Mouse (Mus musculus) MEL (cell line): ENCODE measurements at regions not wholly inside any gene's neighbourhood (a gene's known extent, or its start where the extent isn't known, plus 50 kb on each side); places are given as distances from the start of the nearest gene placed in this dataset.

Experiments
- DNase-seq: peaks from one replicate; pipeline ENCODE4 v3.0.0; 2011; ENCODE audit warnings: low read depth, low spot score
- H3K27ac ChIP-seq: 2 replicates; pipeline ENCODE4 v1.5.1; 2012; ENCODE audit warnings: low read depth, mild to moderate bottlenecking, control low read depth, low read length, moderate library complexity; ENCODE audit not compliant: control insufficient read depth
- H3K27me3 ChIP-seq, 2 experiments: fragments of 150-350 bp in 1 of 2; sonication (generic) in 1 of 2; 2 replicates each; pipeline ENCODE4 v1.6.1; 2012; ENCODE audit warnings: low read length in 2 of 2, mild to moderate bottlenecking in 2 of 2, improper control_type of control experiment in 1 of 2, moderate library complexity in 1 of 2; ENCODE audit not compliant: insufficient read depth in 2 of 2, control insufficient read depth in 1 of 2
- H3K36me3 ChIP-seq, 2 experiments: 2 replicates each; pipeline ENCODE4 v1.6.1; 2012 to 2014; ENCODE audit warnings: low read length in 2 of 2, improper control_type of control experiment in 1 of 2, inconsistent platforms in 1 of 2, mild to moderate bottlenecking in 1 of 2; ENCODE audit not compliant: insufficient read depth in 2 of 2, control insufficient read depth in 1 of 2
- H3K4me1 ChIP-seq, 2 experiments: fragments of 150-350 bp in 1 of 2; sonication (generic) in 1 of 2; 2 replicates each; pipeline ENCODE4 v1.6.1; 2012; ENCODE audit warnings: low read length in 2 of 2, improper control_type of control experiment in 1 of 2, mild to moderate bottlenecking in 1 of 2; ENCODE audit not compliant: insufficient read depth in 2 of 2, control insufficient read depth in 1 of 2
- H3K4me3 ChIP-seq, 2 experiments: fragments of 150-350 bp in 1 of 2; sonication (generic) in 1 of 2; 2 replicates each; pipeline ENCODE4 v1.5.1; 2012; ENCODE audit warnings: low read depth in 2 of 2, low read length in 2 of 2, mild to moderate bottlenecking in 2 of 2, moderate library complexity in 2 of 2, control low read depth in 1 of 2, improper control_type of control experiment in 1 of 2; ENCODE audit not compliant: control insufficient read depth in 1 of 2, insufficient read depth in 1 of 2
- H3K79me2 ChIP-seq: 2 replicates; pipeline ENCODE4 v1.6.1; 2012; ENCODE audit warnings: mild to moderate bottlenecking, low read length, moderate library complexity; ENCODE audit not compliant: control insufficient read depth, poor library complexity, insufficient read depth
- H3K9ac ChIP-seq: 2 replicates; pipeline ENCODE4 v1.6.1; 2012; ENCODE audit warnings: low read depth, mild to moderate bottlenecking, control low read depth, low read length, moderate library complexity; ENCODE audit not compliant: control insufficient read depth, poor library complexity, severe bottlenecking
- H3K9me3 ChIP-seq: fragments of 150-350 bp; sonication (generic); replicated peaks from 2 replicates; pipeline ENCODE4 v1.6.1; 2012; ENCODE audit warnings: mild to moderate bottlenecking, low read length, improper control_type of control experiment, moderate library complexity; ENCODE audit not compliant: insufficient read depth
- BHLHE40 ChIP-seq: IDR thresholded peaks from 2 replicates; pipeline ENCODE4 v1.6.1; 2012; ENCODE audit warnings: low read depth, mild to moderate bottlenecking, inconsistent platforms, low read length, improper control_type of control experiment, borderline replicate concordance
- CHD1 ChIP-seq: IDR thresholded peaks from 2 replicates; pipeline ENCODE4 v1.6.1; 2012; ENCODE audit warnings: low read depth, mild to moderate bottlenecking, inconsistent platforms, low read length, improper control_type of control experiment
- CHD2 ChIP-seq: IDR thresholded peaks from 2 replicates; pipeline ENCODE4 v1.6.1; 2011; ENCODE audit warnings: low read length, improper control_type of control experiment
- E2F4 ChIP-seq: IDR thresholded peaks from 2 replicates; pipeline ENCODE4 v1.6.1; 2011; ENCODE audit warnings: low read depth, low read length, improper control_type of control experiment, borderline replicate concordance
- GABPA ChIP-seq: IDR thresholded peaks from 2 replicates; pipeline ENCODE4 v1.6.1; 2012; ENCODE audit warnings: low read depth, mild to moderate bottlenecking, inconsistent platforms, low read length, improper control_type of control experiment, moderate library complexity
- HCFC1 ChIP-seq: IDR thresholded peaks from 2 replicates; pipeline ENCODE4 v1.6.1; 2012; ENCODE audit warnings: low read depth, mild to moderate bottlenecking, inconsistent platforms, low read length, improper control_type of control experiment, moderate library complexity
- JUND ChIP-seq: IDR thresholded peaks from 2 replicates; pipeline ENCODE4 v1.6.1; 2011; ENCODE audit warnings: low read depth, mild to moderate bottlenecking, improper control_type of control experiment, low read length
- MAX ChIP-seq: IDR thresholded peaks from 2 replicates; pipeline ENCODE4 v1.6.1; 2011; ENCODE audit warnings: low read length, improper control_type of control experiment
- MAZ ChIP-seq: IDR thresholded peaks from 2 replicates; pipeline ENCODE4 v1.6.1; 2012; ENCODE audit warnings: low read depth, mild to moderate bottlenecking, inconsistent platforms, low read length, improper control_type of control experiment
- MXI1 ChIP-seq: IDR thresholded peaks from 2 replicates; pipeline ENCODE4 v1.6.1; 2011; ENCODE audit warnings: mild to moderate bottlenecking, low read depth, low read length, improper control_type of control experiment
- MYC ChIP-seq: IDR thresholded peaks from 2 replicates; pipeline ENCODE4 v1.6.1; 2011; ENCODE audit warnings: low read depth, mild to moderate bottlenecking, low read length, improper control_type of control experiment, moderate library complexity
- NELFE ChIP-seq: IDR thresholded peaks from 2 replicates; pipeline ENCODE4 v1.6.1; 2011; ENCODE audit warnings: low read depth, low read length, improper control_type of control experiment
- NRF1 ChIP-seq: IDR thresholded peaks from 2 replicates; pipeline ENCODE4 v1.6.1; 2014; ENCODE audit warnings: low read depth, mild to moderate bottlenecking, inconsistent platforms, low read length, improper control_type of control experiment, moderate library complexity; ENCODE audit not compliant: poor library complexity, insufficient read depth, severe bottlenecking
- POLR2AphosphoS2 ChIP-seq: IDR thresholded peaks from 2 replicates; pipeline ENCODE4 v1.6.1; 2011; ENCODE audit warnings: low read length, improper control_type of control experiment
- POLR2AphosphoS5 ChIP-seq: IDR thresholded peaks from 2 replicates; pipeline ENCODE4 v1.6.1; 2012; ENCODE audit warnings: low read depth, borderline replicate concordance, mild to moderate bottlenecking, inconsistent platforms, low read length, moderate library complexity, mixed read lengths
- RAD21 ChIP-seq: IDR thresholded peaks from 2 replicates; pipeline ENCODE4 v1.6.1; 2011; ENCODE audit warnings: mild to moderate bottlenecking, low read depth, low read length, improper control_type of control experiment
- RCOR1 ChIP-seq: IDR thresholded peaks from 2 replicates; pipeline ENCODE4 v1.6.1; 2012; ENCODE audit warnings: low read depth, mild to moderate bottlenecking, inconsistent platforms, low read length, improper control_type of control experiment
- SIN3A ChIP-seq: IDR thresholded peaks from 2 replicates; pipeline ENCODE4 v1.6.1; 2012; ENCODE audit warnings: low read length, improper control_type of control experiment, inconsistent platforms
- TAL1 ChIP-seq: IDR thresholded peaks from 2 replicates; pipeline ENCODE4 v1.6.1; 2012; ENCODE audit warnings: mild to moderate bottlenecking, inconsistent platforms, low read length, moderate library complexity, mixed read lengths
- TBP ChIP-seq: IDR thresholded peaks from 2 replicates; pipeline ENCODE4 v1.8.0; 2011; ENCODE audit warnings: low read depth, low read length, improper control_type of control experiment
- TCF12 ChIP-seq: IDR thresholded peaks from 2 replicates; pipeline ENCODE4 v1.6.1; 2014; ENCODE audit warnings: low read depth, mild to moderate bottlenecking, inconsistent platforms, low read length, improper control_type of control experiment, moderate library complexity
- UBTF ChIP-seq: IDR thresholded peaks from 2 replicates; pipeline ENCODE4 v1.6.1; 2012; ENCODE audit warnings: low read depth, mild to moderate bottlenecking, inconsistent platforms, low read length, improper control_type of control experiment, moderate library complexity, borderline replicate concordance; ENCODE audit not compliant: insufficient read depth
- ZKSCAN1 ChIP-seq: IDR thresholded peaks from 2 replicates; pipeline ENCODE4 v1.6.1; 2012; ENCODE audit warnings: low read depth, mild to moderate bottlenecking, inconsistent platforms, low read length, improper control_type of control experiment, moderate library complexity
- ZNF384 ChIP-seq: IDR thresholded peaks from 2 replicates; pipeline ENCODE4 v1.6.1; 2012; ENCODE audit warnings: low read depth, mild to moderate bottlenecking, inconsistent platforms, low read length, improper control_type of control experiment

GRCm38 (mm10) chr17:75804358-75804757 lies 252.6 kb upstream of the Fam98a start:
- Histone ChIP-seq H3K27ac (no peak overlapping the region), H3K4me3 (no peak overlapping the region), H3K79me2 (no peaks in the 10 kb centered on the region), H3K9ac (no peak overlapping the region), H3K27me3 (no peaks in the 10 kb centered on the region), H3K4me1 (peaks cover 0 to 3% of the 10 kb centered on the region in 2 experiments; a peak in 2 of 4 replicates), H3K9me3 (no peaks in the 10 kb centered on the region), H3K36me3 (no peaks in the 10 kb centered on the region)
- TF ChIP-seq E2F4 (no peak), POLR2AphosphoS2 (no peak), CHD1 (no peak), MAX (no peak), UBTF (no peak), MAZ (no peak), TCF12 (no peak), MXI1 (no peak), TAL1 (no peak), NELFE (no peak), CHD2 (no peak), MYC (no peak), HCFC1 (no peak), TBP (no peak), SIN3A (no peak), JUND (no peak)
- DNase-seq, result no peak

- Histone ChIP-seq H3K4me1 (no peaks in the 10 kb centered on the region), H3K4me3 (no peak overlapping the region), H3K79me2 (no peaks in the 10 kb centered on the region), H3K36me3 (no peaks in the 10 kb centered on the region)
- DNase-seq, result no peak
- no peak for TF ChIP-seq JUND
- TF ChIP-seq CHD1, result no peak
- TF ChIP-seq NELFE, result no peak
- no peak for TF ChIP-seq ZNF384
- no peak for TF ChIP-seq GABPA
- TF ChIP-seq ZKSCAN1, result no peak
- no peak for TF ChIP-seq HCFC1
- no peak for TF ChIP-seq NRF1
- no peak for TF ChIP-seq RAD21
- no peak for TF ChIP-seq MAZ
- no peak for TF ChIP-seq POLR2AphosphoS5
- TF ChIP-seq BHLHE40, result no peak
- no peak for TF ChIP-seq RCOR1
- TF ChIP-seq, all 39 proteins: peak for 0
- Histone ChIP-seq H3K27ac (no peak overlapping the region), H3K9ac (no peak overlapping the region), H3K9me3 (no peaks in the 10 kb centered on the region), H3K27me3 (no peaks in the 10 kb centered on the region)
Measured at GRCm38 (mm10) chr17:75796380-75796779, 244.6 kb upstream of the Fam98a start.
